Mouse (Mus musculus) left cerebral cortex, adult 9 months (tissue): ENCODE results near the gene Wdr20.
A peak's percentile ranks its signal among the peaks of the same experiment; 100 is the strongest.
"Not testable (repeated sequence)": the region's sequence is repeated elsewhere in the genome, so short reads cannot be mapped to it uniquely, and the experiment has no call there.

Source experiments
- DNase-seq, 2 experiments: peaks; one replicate each; pipeline ENCODE4 v3.0.0; 2022; ENCODE audit warnings: low spot score in 2 of 2

Gene Wdr20

DNA sequence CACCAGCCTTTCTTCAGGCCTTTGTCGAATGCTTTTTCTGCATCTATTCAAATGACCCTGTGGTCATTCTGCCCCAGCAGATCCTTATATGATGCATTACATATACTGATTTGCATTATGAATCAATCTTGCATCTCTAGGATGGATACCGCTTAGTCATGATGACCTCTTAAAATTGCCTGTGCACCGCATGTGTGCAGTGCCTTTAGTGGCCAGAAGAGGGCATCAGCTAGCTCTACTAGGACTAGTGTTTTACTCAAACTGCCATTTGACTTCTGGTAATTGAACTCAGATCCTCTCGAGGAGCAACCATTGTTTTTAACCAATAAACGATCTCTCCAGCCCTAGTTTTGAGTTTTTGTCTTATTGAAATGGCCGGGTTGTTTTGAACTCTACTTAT lies 24.0 kb upstream of the Wdr20 start:
- DNase-seq: no peak

DNA sequence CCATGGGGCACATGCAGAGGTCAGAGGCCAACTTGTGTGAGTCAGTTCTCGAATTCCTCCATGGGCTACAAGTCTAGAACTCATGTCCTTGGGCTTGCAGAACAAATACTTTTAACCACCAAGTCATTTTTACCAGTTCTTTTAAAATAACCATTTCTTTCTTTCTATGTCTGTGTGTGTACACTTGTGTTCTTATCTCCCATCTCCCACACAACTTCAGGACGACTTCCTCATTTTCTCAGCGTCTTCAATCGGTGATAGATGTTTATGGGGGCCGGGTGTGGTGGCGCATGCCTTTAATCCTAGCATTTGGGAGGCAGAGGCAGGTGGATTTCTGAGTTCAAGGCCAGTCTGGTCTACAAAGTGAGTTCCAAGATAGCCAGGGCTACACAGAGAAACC lies 23.5 kb upstream of the Wdr20 start:
- DNase-seq: no peak

DNA sequence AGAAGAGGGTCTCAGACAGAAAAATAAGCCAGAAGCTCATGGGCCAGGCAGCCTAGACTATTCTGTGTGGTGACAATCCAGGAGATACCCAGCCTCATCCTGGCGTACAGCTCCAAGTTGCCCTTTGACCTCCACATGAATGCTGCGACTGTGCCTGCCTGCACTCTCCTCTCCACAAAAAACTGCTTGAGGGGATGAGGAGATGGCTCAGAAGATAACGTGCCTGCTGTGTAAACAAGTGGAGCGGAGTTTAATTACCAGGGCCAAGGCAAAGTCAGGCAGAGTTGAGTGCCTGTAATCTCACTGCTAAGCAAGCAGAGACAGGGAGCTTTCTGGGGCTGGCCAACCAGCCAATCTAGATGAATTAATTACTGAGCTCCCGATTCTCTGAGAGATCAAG lies 21.7 kb upstream of the Wdr20 start:
- no peak for DNase-seq

DNA sequence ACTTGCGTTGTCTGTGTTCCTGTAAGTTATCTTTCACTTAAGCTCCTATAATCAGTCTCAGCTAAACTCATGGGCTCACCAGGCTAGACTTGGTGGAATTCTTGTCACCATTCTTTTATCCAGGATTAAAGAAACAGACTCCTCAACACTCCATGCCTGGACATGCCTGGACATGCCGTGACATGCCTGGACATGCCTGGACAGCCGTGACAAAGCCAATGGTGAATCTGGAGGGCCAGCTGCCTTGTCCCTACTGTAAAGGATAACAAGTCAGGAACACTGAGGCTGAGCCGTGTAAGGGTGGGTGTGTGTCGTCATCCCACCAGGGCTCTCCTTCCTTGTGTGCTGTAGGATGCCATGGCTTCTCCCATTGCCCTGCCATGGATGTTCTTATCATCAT lies 12.7 kb upstream of the Wdr20 start:
- DNase-seq: no peak

DNA sequence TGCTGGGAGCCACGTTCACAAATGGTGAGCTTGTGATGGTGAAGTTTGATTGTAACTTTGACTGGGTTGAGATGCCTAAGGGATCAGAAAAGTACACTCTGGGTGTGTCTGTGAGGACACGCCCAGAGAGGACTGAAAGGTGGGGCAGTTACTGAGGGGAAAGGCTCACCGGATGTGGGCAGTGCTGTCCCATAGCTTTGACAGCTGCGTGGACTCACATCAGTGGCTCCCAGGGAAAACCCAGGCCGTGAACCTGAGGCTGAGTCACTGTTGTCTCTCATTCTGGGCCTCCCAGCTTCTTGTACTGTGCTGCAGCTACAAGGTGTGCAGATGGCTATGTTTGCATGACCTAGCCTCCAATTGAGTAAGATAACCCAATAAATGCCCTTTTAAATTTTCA lies 12.3 kb upstream of the Wdr20 start:
- DNase-seq: no peak

DNA sequence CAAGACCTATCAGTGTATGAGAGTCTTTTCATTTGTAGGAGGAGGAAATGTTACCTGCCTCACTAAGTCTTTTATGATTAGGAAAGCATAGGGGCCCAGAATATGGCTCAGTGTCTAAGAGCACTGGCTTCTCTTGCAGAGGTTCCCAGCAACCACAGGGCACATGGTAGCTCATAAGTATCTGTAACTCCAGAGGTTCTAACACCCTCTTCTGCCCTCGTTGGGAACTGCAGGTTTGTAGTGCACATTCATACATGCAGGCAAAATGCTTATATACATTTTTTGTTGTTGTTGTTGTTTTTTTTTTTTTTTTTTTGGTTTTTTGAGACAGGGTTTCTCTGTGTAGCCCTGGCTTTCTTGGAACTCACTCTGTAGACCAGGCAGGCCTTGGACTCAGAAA lies 11.3 kb upstream of the Wdr20 start:
- DNase-seq: no peak

DNA sequence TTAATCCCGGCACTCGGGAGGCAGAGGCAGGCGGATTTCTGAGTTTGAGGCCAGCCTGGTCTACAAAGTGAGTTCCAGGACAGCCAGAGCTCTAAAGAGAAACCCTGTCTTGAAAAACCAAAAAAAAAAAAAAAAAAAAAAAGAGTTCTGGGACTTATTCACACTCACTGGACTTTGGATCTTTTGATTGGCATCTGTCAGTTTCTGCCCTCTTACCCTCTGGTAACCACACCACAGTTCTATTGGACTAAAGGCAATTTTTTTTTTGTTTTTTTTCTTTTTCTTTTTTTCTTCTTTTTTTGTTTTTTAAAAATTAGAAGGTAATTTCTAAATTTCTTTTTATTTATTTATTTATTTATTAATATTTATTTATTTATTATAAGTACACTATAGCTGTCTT lies 4.5 kb upstream of the Wdr20 start:
- DNase-seq: not testable (repeated sequence)

DNA sequence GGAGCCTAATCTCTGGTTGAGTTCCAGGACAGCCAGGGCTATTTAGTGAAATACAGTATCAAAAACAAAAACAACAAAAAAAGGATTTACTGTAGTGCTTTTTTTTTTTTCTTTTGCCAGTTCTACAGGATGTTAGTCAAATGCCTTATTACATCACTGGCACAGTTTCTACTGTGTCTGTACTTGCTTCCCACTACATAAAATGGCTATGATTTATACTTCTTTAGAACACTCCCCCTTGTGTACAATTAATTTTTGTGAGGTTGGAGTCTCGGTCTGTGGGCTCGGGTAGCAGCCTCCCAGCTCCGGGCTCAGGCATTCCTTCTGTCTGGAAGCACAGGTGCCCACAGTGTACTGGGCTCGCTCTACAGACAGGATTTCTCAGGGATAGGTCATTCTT lies 1.1 kb upstream of the Wdr20 start:
- no peak for DNase-seq

DNA sequence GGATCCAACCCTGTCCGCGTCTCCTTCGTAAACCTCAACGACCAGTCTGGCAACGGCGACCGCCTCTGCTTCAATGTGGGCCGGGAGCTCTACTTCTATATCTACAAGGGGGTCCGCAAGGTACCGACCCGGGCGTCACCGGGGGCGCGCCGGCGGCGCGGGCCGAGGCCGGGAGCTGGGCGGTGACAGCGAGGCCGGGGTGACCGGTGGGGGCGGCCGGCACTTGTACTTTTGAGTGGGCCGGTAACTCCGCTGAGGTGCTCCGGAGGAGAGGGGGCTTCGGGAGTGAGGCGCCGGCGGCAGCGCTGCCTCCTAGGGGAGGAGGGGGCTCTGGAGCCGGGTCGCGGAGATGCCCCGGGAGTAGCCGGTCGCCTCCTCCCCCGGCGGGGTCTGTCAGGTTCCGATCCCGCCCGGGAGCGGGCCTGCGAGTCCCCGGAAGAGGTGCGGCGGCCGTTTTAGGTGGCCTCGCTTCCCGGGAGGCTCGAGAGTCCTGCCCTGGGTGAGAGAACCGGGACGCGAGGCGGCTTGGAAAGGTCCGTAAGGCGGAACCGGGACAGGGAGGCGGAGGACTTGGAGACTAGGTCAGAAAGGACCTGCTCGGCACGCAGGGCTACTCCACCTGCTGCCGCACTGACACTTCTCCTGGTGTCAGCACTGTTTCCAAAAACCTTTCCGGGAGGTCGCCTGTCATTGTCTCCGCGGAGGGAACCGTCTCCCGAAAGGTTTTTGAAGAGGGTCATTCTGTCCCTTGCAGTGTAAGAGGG lies 596 bp downstream of the Wdr20 start:
- DNase-seq: no peak

DNA sequence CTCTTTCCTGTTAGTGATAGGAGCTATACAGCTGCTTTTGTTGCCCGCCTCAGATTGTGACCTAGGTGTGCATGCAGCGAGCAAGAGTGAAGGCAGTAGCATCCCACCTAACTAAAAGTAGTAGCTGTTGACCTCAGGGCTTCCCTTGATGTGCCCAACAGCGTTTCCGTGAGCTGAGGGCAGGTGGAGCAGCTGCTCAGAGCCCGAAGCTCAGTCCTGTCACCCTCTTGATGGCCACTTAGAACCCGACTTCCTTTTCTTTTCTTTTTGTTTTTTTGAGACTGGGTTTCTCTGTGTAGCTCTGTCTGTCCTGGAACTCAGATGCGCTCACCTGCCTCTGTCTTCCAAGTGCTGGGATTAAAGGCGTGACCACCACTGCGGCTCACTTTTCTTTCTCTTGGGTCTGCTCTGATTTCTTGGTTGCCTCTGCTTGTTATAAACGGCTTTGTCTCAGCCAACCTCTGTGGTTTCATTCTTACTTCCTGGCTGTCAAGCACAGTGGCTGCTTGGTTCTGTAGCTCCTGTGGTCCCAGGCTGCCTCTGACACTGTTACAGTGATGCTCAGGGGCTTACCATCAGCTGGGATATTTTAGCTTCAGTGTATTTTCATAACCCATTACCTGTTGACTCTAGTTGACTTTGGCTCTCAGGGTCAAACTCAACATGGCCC lies 13.2 kb downstream of the Wdr20 start:
- no peak for DNase-seq

DNA sequence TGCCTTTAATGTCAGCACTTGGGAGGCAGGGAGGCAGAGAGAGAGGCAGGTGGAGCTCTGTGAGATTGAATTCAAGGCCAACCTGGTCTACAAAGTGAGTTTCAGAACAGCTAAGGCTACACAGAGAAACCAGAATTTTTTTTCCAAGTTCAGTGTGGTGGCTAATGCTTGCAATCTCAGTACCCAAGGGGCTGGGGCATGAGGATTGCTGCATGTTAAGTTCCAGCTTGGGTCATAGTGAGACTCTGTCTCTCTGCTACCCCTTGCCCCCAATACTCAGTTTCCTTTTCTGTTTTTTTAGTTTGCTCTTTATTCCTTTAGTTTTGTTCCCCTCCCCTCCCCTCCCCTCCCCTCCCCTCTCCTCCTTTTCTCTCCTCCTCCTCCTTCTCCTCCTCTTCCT lies 15.0 kb downstream of the Wdr20 start:
- no peak for DNase-seq

DNA sequence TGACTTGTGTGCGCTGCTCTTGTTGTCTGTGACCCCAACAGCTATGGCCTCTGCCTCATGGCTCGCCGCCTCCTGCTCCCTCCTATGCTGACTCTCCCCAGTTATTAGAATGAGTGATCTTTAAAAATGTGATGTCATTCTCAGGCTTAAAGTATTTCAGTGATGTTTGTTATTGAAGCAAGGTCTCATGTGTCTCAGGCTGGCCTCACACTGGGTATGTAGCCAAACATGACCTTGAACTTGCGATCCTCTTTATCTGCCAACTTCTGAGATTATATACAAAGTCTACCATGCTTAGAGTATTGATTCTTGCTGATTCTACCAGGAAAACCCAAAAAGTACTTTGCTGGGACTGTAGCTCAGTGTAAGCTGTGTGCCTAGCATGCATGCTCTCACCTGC lies 16.2 kb downstream of the Wdr20 start:
- DNase-seq: no peak

DNA sequence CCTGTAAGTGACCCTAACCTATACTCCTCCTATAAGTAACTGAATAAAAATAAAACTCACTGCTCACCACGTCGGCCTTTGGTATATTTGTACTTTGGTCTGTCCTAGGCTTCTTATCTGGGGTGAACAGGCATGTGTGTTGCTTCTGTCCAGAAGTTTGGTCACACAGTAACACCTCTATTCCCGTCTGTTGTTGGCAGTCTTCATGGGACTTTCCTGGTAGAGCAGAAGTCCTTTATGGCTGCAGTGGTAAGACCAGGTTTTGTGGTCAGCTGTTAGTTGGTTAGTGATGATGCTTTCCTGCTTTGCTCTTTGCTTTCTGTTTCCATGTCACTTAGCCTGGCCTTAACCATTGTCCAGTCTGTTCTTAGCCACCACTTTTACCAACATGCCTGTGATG lies 19.4 kb downstream of the Wdr20 start:
- no peak for DNase-seq

DNA sequence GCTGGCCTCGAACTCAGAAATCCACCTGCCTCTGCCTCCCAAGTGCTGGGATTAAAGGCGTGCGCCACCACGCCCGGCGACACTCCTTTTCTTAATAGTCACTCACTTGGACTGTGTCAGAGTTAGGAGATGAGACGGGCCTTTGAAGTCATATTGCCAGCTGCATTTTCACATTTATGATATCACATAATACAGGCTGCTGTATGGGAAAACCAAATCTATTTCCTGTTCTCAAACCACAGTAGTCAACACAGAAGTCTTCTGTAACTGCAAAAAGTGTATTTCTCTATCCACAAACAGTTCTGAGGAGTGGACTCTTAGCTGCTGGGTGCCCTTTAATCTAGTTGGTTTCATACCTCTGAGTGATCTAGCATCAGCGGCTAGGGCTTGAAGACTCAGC lies 21.2 kb downstream of the Wdr20 start:
- no peak for DNase-seq

DNA sequence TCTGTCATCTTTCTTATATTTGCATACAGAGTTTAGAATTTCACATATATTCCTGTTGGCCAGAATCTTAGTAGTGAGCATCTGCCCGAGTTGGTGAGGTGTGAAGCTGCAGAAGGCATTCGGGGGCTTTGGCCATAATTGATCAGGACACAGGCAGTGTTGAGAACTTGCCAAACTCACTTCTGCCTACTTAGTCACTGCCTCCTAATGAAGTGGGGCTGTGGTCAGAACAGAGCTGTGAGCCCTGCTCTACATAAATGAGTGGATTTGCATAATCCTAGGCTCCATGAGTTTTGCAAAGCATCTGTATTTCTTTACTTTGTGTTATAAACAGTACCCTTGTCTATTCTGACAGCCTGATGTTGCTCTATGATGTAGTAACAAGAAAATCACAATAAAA lies 24.6 kb downstream of the Wdr20 start:
- no peak for DNase-seq

DNA sequence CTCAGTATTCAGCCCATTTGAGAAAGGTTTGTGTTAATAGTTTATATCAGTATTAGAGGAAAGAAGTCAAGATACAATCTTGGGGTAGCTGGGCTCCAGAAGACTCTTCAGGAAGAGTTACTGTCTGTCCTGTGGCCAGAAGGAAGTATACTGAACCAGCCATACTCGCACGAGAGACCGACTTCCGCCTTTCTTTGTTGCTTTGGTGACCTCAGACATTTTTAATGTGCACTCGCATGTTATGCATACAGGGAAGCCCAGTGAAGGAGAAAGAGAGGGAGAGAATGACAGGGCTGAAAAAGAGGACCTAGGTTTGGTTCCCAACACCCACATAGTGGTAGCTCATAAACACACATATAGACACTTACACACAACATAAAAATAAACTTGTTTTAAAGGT lies 26.8 kb downstream of the Wdr20 start:
- DNase-seq: no peak

DNA sequence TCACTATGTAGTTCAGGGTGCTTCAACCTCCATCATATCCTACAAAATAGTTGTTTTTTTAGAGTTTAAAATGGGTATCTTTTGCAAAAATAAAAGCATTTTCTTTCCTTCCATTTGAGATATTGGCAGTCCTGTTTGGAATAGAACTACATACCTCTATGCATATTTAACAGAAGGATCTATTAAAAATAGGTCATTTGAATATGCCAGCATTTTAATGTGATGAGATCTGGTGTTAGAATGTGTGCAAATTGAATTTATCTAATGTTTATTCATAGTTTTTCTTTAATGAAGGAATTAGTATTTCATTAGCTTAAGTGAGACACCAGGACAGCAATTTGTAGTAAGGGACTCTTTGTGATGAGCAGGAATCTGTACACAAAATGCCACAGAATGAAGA lies 30.8 kb downstream of the Wdr20 start:
- DNase-seq: no peak

DNA sequence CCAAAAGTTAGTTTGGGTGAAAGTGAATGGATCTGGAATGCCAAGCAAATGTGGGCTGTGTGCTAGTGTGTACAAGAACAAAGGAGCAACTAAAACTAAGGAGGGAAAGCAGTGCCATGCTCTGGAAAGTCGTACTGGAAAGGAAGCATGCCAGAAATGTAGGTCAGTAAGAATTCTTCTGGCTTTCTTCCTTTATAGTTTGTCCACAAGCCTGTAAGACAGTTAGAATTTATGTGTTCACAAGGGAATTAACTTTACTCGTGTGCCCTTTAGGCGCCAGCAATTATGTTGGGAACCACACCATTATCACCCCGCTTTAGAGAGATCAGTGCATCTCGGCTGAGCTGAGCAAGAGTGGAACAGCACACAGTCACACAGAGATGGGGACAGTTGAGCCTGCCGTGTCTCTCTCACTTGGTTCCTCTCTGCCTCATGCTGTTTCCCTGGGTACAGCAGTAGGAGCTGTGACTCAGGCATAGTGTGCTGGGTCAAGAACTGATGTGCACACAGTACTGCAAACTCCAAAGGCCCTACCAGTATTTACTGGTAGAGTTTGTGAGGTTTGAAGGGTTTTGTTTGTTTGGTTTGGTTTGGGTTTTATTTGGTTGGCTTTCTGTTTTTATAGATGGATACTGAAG lies 32.0 kb downstream of the Wdr20 start:
- no peak for DNase-seq

DNA sequence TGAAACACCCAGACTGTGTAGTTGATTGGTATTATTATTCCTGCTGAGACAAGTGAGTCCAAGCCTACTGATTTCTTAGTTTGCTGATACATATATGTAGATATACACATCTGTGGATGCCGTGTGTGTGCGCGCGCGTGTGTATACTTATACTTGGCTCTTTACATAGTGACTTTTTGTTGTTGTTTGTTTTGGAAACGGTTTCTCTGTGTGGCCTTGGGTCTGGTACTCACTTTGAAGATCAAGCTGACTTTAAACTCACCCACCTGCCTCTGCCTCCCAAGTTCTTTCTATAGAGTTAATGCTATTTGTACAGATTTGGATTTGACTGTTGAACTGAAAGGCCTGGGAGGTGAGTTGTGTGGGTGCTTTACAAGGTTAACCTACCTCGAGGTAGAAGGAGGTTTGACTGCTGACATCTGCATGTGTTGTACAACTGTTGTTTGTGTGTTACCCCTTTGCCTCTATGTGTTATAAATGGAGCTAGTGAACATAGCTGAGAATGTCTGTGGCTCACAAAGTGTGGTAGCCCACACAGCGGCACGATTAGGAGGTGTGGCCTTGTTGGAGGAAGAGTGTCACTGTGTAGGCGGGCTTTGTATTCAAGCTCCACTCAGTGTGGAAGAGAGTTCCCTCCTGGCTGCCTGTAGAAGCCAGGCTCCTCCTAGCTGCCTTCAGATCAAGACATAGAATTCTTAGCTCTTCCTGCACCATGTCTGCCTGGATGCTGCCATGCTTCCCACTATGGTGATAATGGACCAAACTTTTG lies 32.9 kb downstream of the Wdr20 start:
- DNase-seq: peak in 1 of 2 experiments; percentile 35

DNA sequence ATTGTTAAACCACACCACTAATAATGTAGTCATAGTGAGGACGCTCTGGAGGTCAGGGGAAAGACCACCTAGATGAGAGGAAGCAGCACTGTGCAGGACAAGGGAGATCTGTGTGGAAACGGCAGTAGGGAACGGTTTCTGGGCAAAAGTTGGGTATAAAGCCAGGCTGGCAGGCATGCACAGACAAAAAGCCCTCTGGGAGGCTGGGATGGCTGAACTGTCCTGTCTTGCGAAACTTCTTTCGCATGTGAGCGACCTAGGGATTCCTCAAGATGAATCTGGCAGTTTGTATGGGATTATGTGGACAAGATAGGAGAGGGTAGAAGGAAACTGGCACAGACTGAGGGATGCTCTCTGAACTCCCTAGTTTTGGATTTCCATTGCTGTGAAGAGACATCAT lies 34.2 kb downstream of the Wdr20 start:
- DNase-seq: no peak

DNA sequence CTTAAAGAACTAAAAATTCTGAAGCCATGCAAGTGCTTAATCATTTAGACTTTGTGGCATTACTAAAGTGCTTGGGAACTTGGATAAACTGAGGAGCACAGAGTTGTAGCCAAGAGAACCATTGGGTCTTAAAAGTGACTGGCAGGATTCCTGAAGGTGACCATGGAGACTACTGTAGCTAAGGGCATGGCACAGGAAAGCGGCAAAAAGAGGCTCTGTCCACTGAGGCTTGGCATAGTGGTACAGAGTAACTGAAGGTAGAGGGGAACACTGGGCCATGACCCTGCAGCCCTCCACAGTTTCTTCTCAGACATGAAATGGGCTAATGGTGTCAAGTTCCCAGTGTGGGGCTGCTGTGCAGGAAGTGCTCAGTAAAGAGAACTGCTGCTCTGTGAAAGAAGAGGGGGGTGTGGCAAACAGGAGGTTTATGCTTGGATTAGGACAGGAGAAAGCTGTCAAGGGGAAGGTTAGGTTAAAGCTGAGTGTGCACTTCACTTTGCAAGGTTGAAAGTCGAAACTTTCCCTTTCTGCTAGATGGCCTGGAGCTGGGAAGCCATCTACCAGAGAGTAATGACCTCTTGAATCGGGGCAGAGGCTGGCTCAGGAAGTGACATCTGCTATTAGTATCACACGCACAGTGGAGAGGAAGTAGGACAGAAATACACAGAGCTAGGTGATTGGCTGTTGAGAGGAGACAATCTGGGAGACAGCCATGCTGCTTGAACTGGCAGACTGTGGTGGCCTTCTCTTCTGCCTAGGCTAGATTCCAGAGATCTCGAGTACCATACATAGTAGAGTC lies 38.1 kb downstream of the Wdr20 start:
- no peak for DNase-seq

DNA sequence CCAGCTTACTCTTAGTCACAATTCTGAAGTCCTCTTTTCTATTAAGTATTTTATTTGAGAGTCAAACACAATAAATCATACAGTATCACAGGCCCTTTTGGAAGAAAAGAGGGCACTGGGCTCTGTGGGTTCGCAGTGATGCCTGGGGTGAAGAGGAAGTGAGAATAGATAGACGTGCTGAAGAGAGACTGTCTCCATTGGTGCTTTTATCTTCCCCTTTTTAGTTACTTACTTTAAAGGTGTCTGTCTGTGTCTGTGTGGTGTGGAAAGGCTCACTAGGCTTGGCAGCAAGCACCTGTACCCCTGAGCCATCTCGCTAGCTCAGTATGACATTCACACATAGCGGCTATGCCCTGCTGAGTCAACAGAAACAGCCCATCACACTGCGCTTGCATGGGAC lies 40.1 kb downstream of the Wdr20 start:
- no peak for DNase-seq
